Mouse (Mus musculus): Measurements from ENCODE around the gene Commd7.

- TF ChIP-seq USF1 (IDR thresholded peaks at IDR 0.05; ENCODE audit: low read depth) = no peak
- no peak for TF ChIP-seq TCF3 (IDR thresholded peaks at IDR 0.05; ENCODE audit: insufficient read length, low read depth)
- no peak for TF ChIP-seq POLR2A (IDR thresholded peaks at IDR 0.05; ENCODE audit: insufficient read length, low read depth)
- no peak for TF ChIP-seq MYOD1 (IDR thresholded peaks at IDR 0.05; ENCODE audit: control insufficient read depth in 1 of 3, insufficient read length in 2 of 3, low read depth in 2 of 3)
- no peak for TF ChIP-seq TCF12 (IDR thresholded peaks at IDR 0.05; ENCODE audit: insufficient read depth, poor library complexity, severe bottlenecking)
- TF ChIP-seq CEBPB (IDR thresholded peaks at IDR 0.05; ENCODE audit: insufficient read depth, poor library complexity, severe bottlenecking) = no peak
- TF ChIP-seq MYOG (IDR thresholded peaks at IDR 0.05; ENCODE audit: control insufficient read depth in 1 of 3, insufficient read depth in 1 of 3, insufficient read length in 2 of 3, low read depth in 2 of 3) = no peak
- TF ChIP-seq SRF (IDR thresholded peaks at IDR 0.05; ENCODE audit: control insufficient read depth, insufficient read length, low read depth) = no peak
- TF ChIP-seq E2F4 (IDR thresholded peaks at IDR 0.05; ENCODE audit: insufficient read depth) = no peak
- TF ChIP-seq MAX (IDR thresholded peaks at IDR 0.05; ENCODE audit: low read depth) = no peak
- TF ChIP-seq POLR2AphosphoS2 (IDR thresholded peaks at IDR 0.05; ENCODE audit: insufficient read length, low read depth) = no peak
Observed at GRCm38 (mm10) chr2:153610426-153611240, 21.9 kb downstream of the Commd7 start.

Data from myocyte (in vitro differentiated cells).